12 mouse cellular contexts compared by ENCODE assay signal in genomic region chr10:25366691-25367090, GRCm38 (mm10). TPM values are rescaled to one million over a fixed set of nuclear protein-coding genes. Genes with fewer than 3 reads are reported as not detected.
DNase-seq lines count a peak whose midpoint lies in the region; ATAC-seq and TF ChIP-seq lines count a peak whose summit lies in the region.
"Had no signal": no experiment of that assay in that cellular context is flagged by ENCODE, and none has a peak within 500 bp of the region (broad histone marks: within the 10 kb centered on the region; RNA-seq: fewer than 3 reads in every experiment).

No protein-coding gene starts in this region.

- no peak for DNase-seq in gastrocnemius, adult 2 months
- DNase-seq in gastrocnemius, adult 8-10 months (ENCODE audit: low spot score in 2 of 2), result no peak
- DNase-seq in A20 (ENCODE audit: low read depth, low spot score), result peak; percentile 85
- DNase-seq in c-Kit-positive CD71-negative TER-119-negative erythroid progenitor cells, embryonic 14.5 days (ENCODE audit: low read depth), result peak; percentile 31
- DNase-seq in monocyte, adult 2 months (ENCODE audit: low read depth in 1 of 2, low spot score in 2 of 2), result peak; percentile 34 to 49
- DNase-seq in ovary, postnatal 10 days (ENCODE audit: low spot score), result no peak
- DNase-seq in yolk sac, embryonic 10.5 days (ENCODE audit: low spot score), result no peak
- DNase-seq: kidney, postnatal 4 days had no signal

- intact Hi-C loops in gastrocnemius, adult 2 months (cut with DNase I), result no loop called here

- no peak overlapping the region for H3K4me2 ChIP-seq in neural tube, embryonic 15.5 days
- H3K4me2 ChIP-seq: lung, embryonic 15.5 days had no signal

- 86% methylated on average over 5 of the region's 5 CpGs for WGBS in neural tube, embryonic 15.5 days

- no peak for ATAC-seq in neural tube, embryonic 15.5 days (ENCODE audit: low FRiP score)

- H3K36me3 ChIP-seq in neural tube, embryonic 15.5 days, result no peaks in the 10 kb centered on the region
- H3K36me3 ChIP-seq: heart, embryonic 15.5 days; lung, embryonic 15.5 days had no signal

- H3K9me3 ChIP-seq in neural tube, embryonic 15.5 days (replicated peaks), result no peaks in the 10 kb centered on the region
- H3K9me3 ChIP-seq: heart, embryonic 15.5 days; lung, embryonic 15.5 days had no signal

- no peak for TF ChIP-seq CTCF in gastrocnemius, adult 2 months (IDR thresholded peaks at IDR 0.05)

- no peak overlapping the region for H3K4me3 ChIP-seq in gastrocnemius, adult 2 months
- H3K4me3 ChIP-seq in neural tube, embryonic 15.5 days (replicated peaks), result no peak overlapping the region
- H3K4me3 ChIP-seq: erythroblast, embryonic 14.5 days; heart, embryonic 15.5 days; lung, embryonic 15.5 days had no signal

- no peak overlapping the region for H3K9ac ChIP-seq in neural tube, embryonic 15.5 days (replicated peaks)
- H3K9ac ChIP-seq: heart, embryonic 15.5 days; lung, embryonic 15.5 days had no signal

- no peaks in the 10 kb centered on the region for H3K27me3 ChIP-seq in neural tube, embryonic 15.5 days (replicated peaks)
- H3K27me3 ChIP-seq: heart, embryonic 15.5 days; lung, embryonic 15.5 days had no signal

- peaks cover 13% of the 10 kb centered on the region for H3K4me1 ChIP-seq in neural tube, embryonic 15.5 days

- H3K27ac ChIP-seq in gastrocnemius, adult 2 months, result peak overlapping the region; percentile 9; the same call in 1 of the 2 replicates
- H3K27ac ChIP-seq in neural tube, embryonic 15.5 days (replicated peaks), result no peak overlapping the region
- H3K27ac ChIP-seq: lung, embryonic 15.5 days had no signal

RNA-seq across cellular contexts. Expression of gene Epb41l2, which starts 7.1 kb away (rescaled TPM):
- total RNA-seq in gastrocnemius, adult 2 months (2021), result 10 to 100 TPM; 25.3 to 31.4 TPM
- 10 to 100 TPM; 15.7 to 26.6 (median 22.7) TPM for total RNA-seq in gastrocnemius, adult 8-10 months (2022)
- polyA plus RNA-seq in neural tube, embryonic 15.5 days (2015; fragmentation: Nextera tagmentation; extraction: Ambion mirVana), result 27.7 and 36.7 TPM in 2 replicates

RNA-seq across cellular contexts. Expression of gene Akap7, which starts 59.0 kb away (rescaled TPM):
- total RNA-seq in gastrocnemius, adult 2 months (2021), result 10 to 100 TPM; 18.3 to 25.6 TPM
- 10 to 100 TPM; 12.8 to 19.5 (median 16.1) TPM for total RNA-seq in gastrocnemius, adult 8-10 months (2022)
- polyA plus RNA-seq in neural tube, embryonic 15.5 days (2015; fragmentation: Nextera tagmentation; extraction: Ambion mirVana), result 49.4 and 53.0 TPM in 2 replicates

Comparison
In these comparisons a context has a peak if more than half of its experiments do, and no peak if none do; other contexts are left out.
1. DNase-seq: peak in A20 (single experiment), c-Kit-positive CD71-negative TER-119-negative erythroid progenitor cells, embryonic 14.5 days (single experiment) and monocyte, adult 2 months (2 of 2); none in gastrocnemius, adult 2 months (single experiment), gastrocnemius, adult 8-10 months (0 of 2), ovary, postnatal 10 days (single experiment) and yolk sac, embryonic 10.5 days (single experiment).